Mouse (Mus musculus) heart, embryonic 13.5 days (tissue): Measurements from ENCODE around the gene Sppl2c. TPM values are rescaled to one million over a fixed set of nuclear protein-coding genes. Genes with fewer than 3 reads are reported as not detected.
A peak's percentile ranks its signal among the peaks of the same experiment; 100 is the strongest.

ENCODE experiments used
- ATAC-seq: fragments of 200-750 bp; cut with Nextera tagmentation; 2 replicates; pipeline ENCODE4 v1.8.0; 2017; ENCODE audit warnings: moderate TSS enrichment; ENCODE audit not compliant: insufficient number of reproducible peaks, low FRiP score, low TSS enrichment; ENCODE audit errors: extremely low read depth
- H3K27ac ChIP-seq: fragments of 300-500 bp; sonication (generic); replicated peaks from 2 replicates; pipeline ENCODE4 v1.5.1; 2015; ENCODE audit warnings: moderate library complexity, mild to moderate bottlenecking, inconsistent platforms
- H3K27me3 ChIP-seq: fragments of 300-500 bp; sonication (generic); replicated peaks from 2 replicates; pipeline ENCODE4 v1.6.1; 2015; ENCODE audit warnings: mild to moderate bottlenecking, inconsistent platforms
- H3K36me3 ChIP-seq: fragments of 300-500 bp; sonication (generic); 2 replicates; pipeline ENCODE4 v1.6.1; 2015; ENCODE audit warnings: mild to moderate bottlenecking, inconsistent platforms
- H3K4me1 ChIP-seq: fragments of 300-500 bp; sonication (generic); 2 replicates; pipeline ENCODE4 v1.6.1; 2015; ENCODE audit warnings: inconsistent platforms
- H3K4me2 ChIP-seq: fragments of 300-500 bp; sonication (generic); 2 replicates; pipeline ENCODE4 v1.6.1; 2015; ENCODE audit warnings: inconsistent platforms, mild to moderate bottlenecking, moderate library complexity
- H3K4me3 ChIP-seq: fragments of 300-500 bp; sonication (generic); 2 replicates; pipeline ENCODE4 v1.5.1; 2015; ENCODE audit warnings: moderate library complexity, mild to moderate bottlenecking, inconsistent platforms
- H3K9ac ChIP-seq: fragments of 300-500 bp; sonication (generic); 2 replicates; pipeline ENCODE4 v1.6.1; 2015; ENCODE audit warnings: inconsistent platforms, mild to moderate bottlenecking, moderate library complexity
- H3K9me3 ChIP-seq: fragments of 300-500 bp; sonication (generic); 2 replicates; pipeline ENCODE4 v1.6.1; 2016; ENCODE audit warnings: inconsistent platforms
- WGBS: fragments of 180-500 bp; shearing (Covaris S2); methylation state at CpG from one replicate; pipeline ENCODE4 v1.1.7; 2015; ENCODE audit warnings: mixed read lengths; 5-methylcytosine and 5-hydroxymethylcytosine counted together
- polyA plus RNA-seq: library from polyadenylated mRNA; unstranded; fragments of >200 nt; fragmentation: Nextera tagmentation; extraction: Ambion mirVana; gene quantifications from 2 replicates; pipeline ENCODE4 v1.2.1, GENCODE M21; 2015

Sppl2c gene
- polyA plus RNA-seq, 1 experiment from 2014 or later, result not detected

GRCm38 (mm10) chr11:104231041-104231911, 45.1 kb downstream of the Sppl2c start, which contains the start of gene Mapt:
TSS of gene Mapt (plus strand) at chr11:104231390.
- no peak within 1 kb of the TSS for H3K27ac ChIP-seq
- H3K9me3 ChIP-seq, result no peaks in the 10 kb centered on the region
- ATAC-seq, result peak; percentile 93
- WGBS, result under 1% methylated on average over 57 of the region's 94 CpGs
- H3K9ac ChIP-seq, result peak within 1 kb of the TSS; percentile 83
- peak within 1 kb of the TSS; percentile 100 for H3K4me2 ChIP-seq
- H3K4me1 ChIP-seq, result peaks cover 32% of the 10 kb centered on the region
- H3K4me3 ChIP-seq, result peak within 1 kb of the TSS; percentile 70
- H3K36me3 ChIP-seq, result no peaks in the 10 kb centered on the region
- peaks cover 77% of the 10 kb centered on the region for H3K27me3 ChIP-seq

GRCm38 (mm10) chr11:104232141-104233061, 46.3 kb downstream of the Sppl2c start:
- Histone ChIP-seq H3K27ac (no peak overlapping the region), H3K27me3 (peaks cover 88% of the 10 kb centered on the region), H3K4me2 (peak overlapping the region; percentile 100), H3K4me1 (peaks cover 36% of the 10 kb centered on the region), H3K9me3 (no peaks in the 10 kb centered on the region), H3K4me3 (peak overlapping the region; percentile 70), H3K9ac (peak overlapping the region; percentile 76), H3K36me3 (no peaks in the 10 kb centered on the region)
- no peak for ATAC-seq
- under 1% methylated on average over 66 of the region's 72 CpGs for WGBS

- Histone ChIP-seq H3K9ac (no peak overlapping the region), H3K27ac (no peak overlapping the region), H3K9me3 (no peaks in the 10 kb centered on the region), H3K36me3 (no peaks in the 10 kb centered on the region), H3K27me3 (peaks cover 89% of the 10 kb centered on the region), H3K4me1 (peaks cover 40% of the 10 kb centered on the region), H3K4me3 (peak overlapping the region; percentile 70), H3K4me2 (peak overlapping the region; percentile 100)
- WGBS, result 3% methylated on average over 10 of the region's 10 CpGs
- ATAC-seq, result no peak
Measured at GRCm38 (mm10) chr11:104233101-104233500, 47.0 kb downstream of the Sppl2c start.

GRCm38 (mm10) chr11:104233574-104234206, 47.6 kb downstream of the Sppl2c start:
- 3% methylated on average over 30 of the region's 30 CpGs for WGBS
- Histone ChIP-seq H3K4me3 (peak overlapping the region; percentile 22), H3K4me2 (peak overlapping the region; percentile 100), H3K9me3 (no peaks in the 10 kb centered on the region), H3K9ac (peak overlapping the region; percentile 33; the same call in 1 of the 2 replicates), H3K27ac (no peak overlapping the region), H3K27me3 (peaks cover 85% of the 10 kb centered on the region), H3K36me3 (no peaks in the 10 kb centered on the region), H3K4me1 (peaks cover 40% of the 10 kb centered on the region)
- ATAC-seq, result no peak

- Histone ChIP-seq H3K27me3 (peaks cover 75% of the 10 kb centered on the region), H3K4me3 (no peak overlapping the region), H3K27ac (no peak overlapping the region), H3K4me2 (no peak overlapping the region), H3K9me3 (no peaks in the 10 kb centered on the region), H3K4me1 (peaks cover 40% of the 10 kb centered on the region), H3K9ac (no peak overlapping the region), H3K36me3 (no peaks in the 10 kb centered on the region)
- ATAC-seq, result no peak
- WGBS, result 43% methylated on average over 6 of the region's 6 CpGs
Measured at GRCm38 (mm10) chr11:104234680-104235079, 48.6 kb downstream of the Sppl2c start.

- Histone ChIP-seq H3K9me3 (no peaks in the 10 kb centered on the region), H3K4me2 (no peak overlapping the region), H3K27me3 (peaks cover 67% of the 10 kb centered on the region), H3K4me1 (peaks cover 37% of the 10 kb centered on the region), H3K9ac (no peak overlapping the region), H3K27ac (no peak overlapping the region), H3K4me3 (no peak overlapping the region), H3K36me3 (no peaks in the 10 kb centered on the region)
- 58% methylated on average over 2 of the region's 2 CpGs for WGBS
- no peak for ATAC-seq
Measured at GRCm38 (mm10) chr11:104235881-104236280, 49.8 kb downstream of the Sppl2c start.

- Histone ChIP-seq H3K4me1 (peaks cover 28% of the 10 kb centered on the region), H3K4me3 (no peak overlapping the region), H3K9me3 (no peaks in the 10 kb centered on the region), H3K27me3 (peaks cover 58% of the 10 kb centered on the region), H3K9ac (no peak overlapping the region), H3K27ac (no peak overlapping the region), H3K36me3 (no peaks in the 10 kb centered on the region), H3K4me2 (no peak overlapping the region)
- no peak for ATAC-seq
- WGBS, result 54% methylated on average over 7 of the region's 7 CpGs
Measured at GRCm38 (mm10) chr11:104237226-104237625, 51.1 kb downstream of the Sppl2c start.

GRCm38 (mm10) chr11:104237958-104238747, 52.0 kb downstream of the Sppl2c start:
- no peak overlapping the region for H3K27ac ChIP-seq
- no peak overlapping the region for H3K4me3 ChIP-seq
- ATAC-seq, result no peak
- peaks cover 19% of the 10 kb centered on the region for H3K4me1 ChIP-seq
- H3K4me2 ChIP-seq, result no peak overlapping the region
- no peaks in the 10 kb centered on the region for H3K9me3 ChIP-seq
- no peaks in the 10 kb centered on the region for H3K36me3 ChIP-seq
- WGBS, result 54% methylated on average over 13 of the region's 13 CpGs
- peaks cover 49% of the 10 kb centered on the region for H3K27me3 ChIP-seq
- no peak overlapping the region for H3K9ac ChIP-seq
